Mouse (Mus musculus) bone marrow, adult 2 months (tissue): ENCODE results near the gene Rpusd2. TPM values are rescaled to one million over a fixed set of nuclear protein-coding genes. Genes with fewer than 3 reads are reported as not detected.
"Not testable (repeated sequence)": the region's sequence is repeated elsewhere in the genome, so short reads cannot be mapped to it uniquely, and the experiment has no call there.

Experiments used
- H3K27ac ChIP-seq: fragments of 200-500 bp; 2 replicates; pipeline ENCODE4 v1.5.1; 2012; ENCODE audit warnings: low read depth, mild to moderate bottlenecking, control low read depth, inconsistent platforms, low read length; ENCODE audit not compliant: control insufficient read depth, poor library complexity, insufficient read depth
- H3K4me1 ChIP-seq: fragments of 200-500 bp; 2 replicates; pipeline ENCODE4 v1.6.1; 2011; ENCODE audit warnings: low read length; ENCODE audit not compliant: control insufficient read depth, insufficient read depth
- H3K4me3 ChIP-seq: fragments of 200-500 bp; replicated peaks from 2 replicates; pipeline ENCODE3; 2011; ENCODE audit warnings: mild to moderate bottlenecking, low read depth, low read length, control low read depth; ENCODE audit not compliant: control insufficient read depth
- CTCF ChIP-seq: fragments of 200-500 bp; IDR thresholded peaks from 2 replicates; pipeline ENCODE4 v1.5.1; 2011; ENCODE audit warnings: low read length, control low read depth; ENCODE audit not compliant: control insufficient read depth, insufficient read depth
- POLR2A ChIP-seq: fragments of 200-500 bp; IDR thresholded peaks from 2 replicates; pipeline ENCODE4 v1.6.1; 2011; ENCODE audit warnings: low read depth, mild to moderate bottlenecking, control low read depth, low read length, borderline replicate concordance; ENCODE audit not compliant: control insufficient read depth
- WGBS: fragments of 180-500 bp; shearing (Covaris S2); methylation state at CpG from one replicate; pipeline ENCODE4 v1.1.7; 2018; 5-methylcytosine and 5-hydroxymethylcytosine counted together
- polyA plus RNA-seq: library from polyadenylated mRNA; stranded (reverse); fragments of >200 nt; gene quantifications from 2 replicates; pipeline ENCODE4 v1.2.4, GENCODE M21; 2011; ENCODE audit warnings: low replicate concordance; ENCODE audit not compliant: missing spikeins, insufficient read depth, insufficient read length

The Rpusd2 gene
- polyA plus RNA-seq, 1 experiment: 2.4 TPM

GRCm38 (mm10) chr2:119009376-119009775 is 25.2 kb upstream of the Rpusd2 start:
- Histone ChIP-seq H3K4me3 (no peak overlapping the region), H3K27ac (no peak overlapping the region), H3K4me1 (no peaks in the 10 kb centered on the region)
- 82% methylated on average over 2 of the region's 2 CpGs for WGBS
- no peak for TF ChIP-seq POLR2A
- TF ChIP-seq CTCF: no peak

GRCm38 (mm10) chr2:119014989-119015388 is 19.6 kb upstream of the Rpusd2 start:
- WGBS: 32% methylated on average over 7 of the region's 7 CpGs
- peak overlapping the region; percentile 7; the same call in 1 of the 2 replicates for H3K27ac ChIP-seq

DNA sequence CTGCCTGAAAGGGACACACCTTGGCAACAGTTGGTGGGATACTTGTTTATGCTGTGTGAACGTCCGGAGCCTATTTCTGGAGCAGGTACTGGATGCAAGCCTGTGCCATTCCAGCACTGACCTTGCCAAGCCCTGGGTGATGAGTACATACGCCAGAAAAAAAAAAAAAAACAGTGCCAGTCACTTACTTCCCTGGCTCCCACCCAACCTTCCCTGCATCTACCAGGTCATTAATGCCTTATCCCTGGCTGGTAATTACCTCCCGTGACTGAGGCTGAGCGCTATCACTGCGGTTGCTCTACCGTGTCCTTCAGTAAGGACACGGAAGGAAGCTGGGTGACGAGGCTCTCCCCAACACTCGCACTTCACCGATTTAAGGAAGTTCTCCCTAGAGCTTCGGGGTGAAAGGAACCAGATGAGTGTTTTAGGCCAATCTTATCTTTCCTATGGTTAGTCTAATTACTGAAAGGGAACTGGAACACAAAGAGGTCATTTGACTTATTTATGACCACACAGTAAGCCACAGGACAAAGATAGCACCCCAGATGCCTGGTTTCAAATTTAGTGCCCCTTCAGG is 18.9 kb upstream of the Rpusd2 start:
- no peak overlapping the region for H3K4me3 ChIP-seq
- peak overlapping the region; percentile 7; the same call in 1 of the 2 replicates for H3K27ac ChIP-seq
- 6% methylated on average over 12 of the region's 12 CpGs for WGBS
- TF ChIP-seq POLR2A (no peak), CTCF (no peak)
- H3K4me1 ChIP-seq: peaks cover 1% of the 10 kb centered on the region; the same call in 1 of the 2 replicates

More at GRCm38 (mm10) chr2:119014989-119015388, 19.6 kb upstream of the Rpusd2 start:
- no peak overlapping the region for H3K4me3 ChIP-seq
- peaks cover 1% of the 10 kb centered on the region; the same call in 1 of the 2 replicates for H3K4me1 ChIP-seq
- TF ChIP-seq POLR2A (no peak), CTCF (no peak)

- H3K4me1 ChIP-seq, H3K27ac ChIP-seq, H3K4me3 ChIP-seq: not testable (repeated sequence)
- WGBS: 35% methylated on average over 4 of the region's 4 CpGs
These were observed 18.3 kb upstream of the Rpusd2 start for GRCm38 (mm10) chr2:119016312-119016711.

DNA sequence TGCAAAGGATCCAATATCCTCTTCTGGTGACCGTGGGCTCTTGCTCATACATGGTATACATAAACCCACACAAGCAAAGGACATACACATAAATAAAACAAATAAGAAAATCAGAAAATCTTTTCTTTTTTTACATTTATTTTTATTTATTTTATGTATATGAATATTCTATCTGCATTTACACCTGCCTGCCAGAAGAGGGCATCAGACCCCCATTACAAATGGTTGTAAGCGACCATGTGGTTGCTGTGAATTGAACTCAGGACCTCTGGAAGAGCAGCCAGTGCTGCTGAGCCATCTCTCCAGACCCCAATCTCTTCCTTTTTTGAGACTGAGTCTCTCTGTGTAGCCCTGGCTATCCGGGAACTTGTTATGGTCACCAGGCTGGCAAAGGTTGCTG is 16.9 kb upstream of the Rpusd2 start:
- WGBS: 91% methylated on average over 3 of the region's 3 CpGs

DNA sequence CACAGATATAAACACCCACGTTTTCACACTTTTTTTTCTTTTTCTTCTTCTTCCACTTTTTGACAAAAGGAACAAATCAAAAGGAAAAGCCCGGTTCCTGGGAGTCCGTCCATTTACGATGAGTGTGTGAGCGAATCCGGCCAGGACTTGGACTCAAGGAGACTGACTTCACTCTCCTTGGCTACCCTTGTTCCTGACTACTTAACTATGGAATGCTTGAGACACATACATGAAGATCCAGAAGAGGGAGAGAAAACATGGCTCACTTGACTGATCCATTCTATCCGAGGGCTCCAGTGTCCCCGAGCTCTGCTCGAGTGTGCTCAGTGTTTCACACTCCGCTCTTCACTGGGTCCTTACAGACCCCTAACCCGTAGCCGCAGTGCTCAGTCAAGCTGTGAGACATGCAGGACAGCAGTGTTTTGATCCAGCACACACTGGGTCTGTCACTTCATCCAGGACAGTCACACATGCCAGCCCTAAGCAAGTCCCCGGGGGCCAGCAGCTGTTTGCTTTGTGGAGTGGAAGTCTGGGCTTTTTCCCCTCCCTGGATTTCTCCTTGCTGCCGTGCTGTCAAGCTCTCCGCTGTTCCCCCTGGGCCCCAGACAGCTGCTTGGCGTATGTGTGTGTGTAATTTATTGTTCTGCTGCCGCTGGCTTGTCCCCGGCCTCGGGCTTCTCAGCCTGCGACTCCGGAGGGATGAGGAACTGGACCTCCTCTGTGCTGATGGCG is 16.0 kb upstream of the Rpusd2 start:
- no peak overlapping the region for H3K4me3 ChIP-seq
- WGBS: 91% methylated on average over 22 of the region's 22 CpGs
- TF ChIP-seq POLR2A (no peak), CTCF (no peak)
- H3K4me1 ChIP-seq: peaks cover 1% of the 10 kb centered on the region; the same call in 1 of the 2 replicates
- H3K27ac ChIP-seq: no peak overlapping the region

More for the DNA sequence above, 16.9 kb upstream of the Rpusd2 start:
- TF ChIP-seq CTCF: no peak
- no peak for TF ChIP-seq POLR2A
- no peak overlapping the region for H3K4me3 ChIP-seq
- peaks cover 1% of the 10 kb centered on the region; the same call in 1 of the 2 replicates for H3K4me1 ChIP-seq
- no peak overlapping the region for H3K27ac ChIP-seq

- no peak overlapping the region for H3K27ac ChIP-seq
- no peak overlapping the region for H3K4me3 ChIP-seq
- 78% methylated on average over 5 of the region's 5 CpGs for WGBS
- H3K4me1 ChIP-seq: peaks cover 1% of the 10 kb centered on the region; the same call in 1 of the 2 replicates
- no peak for TF ChIP-seq POLR2A
- TF ChIP-seq CTCF: no peak
These were observed 15.5 kb upstream of the Rpusd2 start for GRCm38 (mm10) chr2:119019131-119019530.

DNA sequence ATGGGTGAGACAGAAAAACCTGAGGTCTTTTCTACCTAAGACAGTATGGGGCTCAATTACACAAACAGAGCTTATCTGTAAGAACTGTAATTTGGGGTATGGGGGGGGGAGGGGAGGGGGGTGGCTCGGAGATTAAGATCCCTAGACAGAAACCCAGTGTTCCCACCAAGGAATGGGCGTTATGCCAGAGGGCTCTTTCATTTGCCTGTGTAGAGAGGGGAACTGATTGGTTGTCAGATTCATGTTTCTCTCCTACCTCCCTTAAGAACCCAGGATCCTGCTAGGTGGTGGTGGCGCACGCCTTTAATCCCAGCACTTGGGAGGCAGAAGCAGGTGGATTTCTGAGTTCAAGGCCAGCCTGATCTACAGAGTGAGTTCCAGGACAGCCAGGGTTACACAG is 15.1 kb upstream of the Rpusd2 start:
- peaks cover 1% of the 10 kb centered on the region; the same call in 1 of the 2 replicates for H3K4me1 ChIP-seq
- no peak overlapping the region for H3K27ac ChIP-seq
- H3K4me3 ChIP-seq: no peak overlapping the region
- 71% methylated on average over 4 of the region's 4 CpGs for WGBS
- TF ChIP-seq POLR2A (no peak), CTCF (no peak)
